Mouse (Mus musculus): Measurements from ENCODE around the gene Wdsub1.
"Not testable (repeated sequence)": the region's sequence is repeated elsewhere in the genome, so short reads cannot be mapped to it uniquely, and the experiment has no call there.

Gene Wdsub1

GRCm38 (mm10) chr2:59881831-59882741 lies at the start of gene Wdsub1:
Gene Wdsub1 (minus strand): TSS chr2:59882591.
- DNase-seq, result peak; percentile 91

- no peak for DNase-seq
These were observed 31.2 kb upstream of the Wdsub1 start for GRCm38 (mm10) chr2:59913610-59914009.

- no peak for DNase-seq
These were observed 25.7 kb upstream of the Wdsub1 start for GRCm38 (mm10) chr2:59908048-59908447.

GRCm38 (mm10) chr2:59904007-59904406 lies 21.6 kb upstream of the Wdsub1 start:
- no peak for DNase-seq

- no peak for DNase-seq
These were observed 16.3 kb upstream of the Wdsub1 start for GRCm38 (mm10) chr2:59898666-59899065.

- no peak for DNase-seq
These were observed 15.7 kb upstream of the Wdsub1 start for GRCm38 (mm10) chr2:59898105-59898504.

GRCm38 (mm10) chr2:59896837-59897236 lies 14.4 kb upstream of the Wdsub1 start:
- no peak for DNase-seq

- DNase-seq, result no peak
These were observed 14.0 kb upstream of the Wdsub1 start for GRCm38 (mm10) chr2:59896400-59896799.

GRCm38 (mm10) chr2:59889699-59890098 lies 7.3 kb upstream of the Wdsub1 start:
- no peak for DNase-seq

GRCm38 (mm10) chr2:59882742-59883281 lies 421 bp upstream of the Wdsub1 start:
- no peak for DNase-seq

GRCm38 (mm10) chr2:59881404-59881803 lies 987 bp downstream of the Wdsub1 start:
- no peak for DNase-seq

- no peak for DNase-seq
These were observed 4.2 kb downstream of the Wdsub1 start for GRCm38 (mm10) chr2:59878221-59878620.

GRCm38 (mm10) chr2:59877335-59877734 lies 5.1 kb downstream of the Wdsub1 start:
- no peak for DNase-seq

- DNase-seq, result no peak
These were observed 5.9 kb downstream of the Wdsub1 start for GRCm38 (mm10) chr2:59876482-59876881.

GRCm38 (mm10) chr2:59870526-59870925 lies 11.9 kb downstream of the Wdsub1 start:
- DNase-seq, result no peak

- DNase-seq, result no peak
These were observed 19.8 kb downstream of the Wdsub1 start for GRCm38 (mm10) chr2:59862618-59863017.

- no peak for DNase-seq
These were observed 28.0 kb downstream of the Wdsub1 start for GRCm38 (mm10) chr2:59854363-59854762.

- DNase-seq, result no peak
These were observed 28.8 kb downstream of the Wdsub1 start for GRCm38 (mm10) chr2:59853543-59853942.

- DNase-seq, result no peak
These were observed 29.5 kb downstream of the Wdsub1 start for GRCm38 (mm10) chr2:59852916-59853315.

- DNase-seq, result not testable (repeated sequence)
These were observed 30.5 kb downstream of the Wdsub1 start for GRCm38 (mm10) chr2:59851885-59852284.

- DNase-seq, result no peak
These were observed 38.5 kb downstream of the Wdsub1 start for GRCm38 (mm10) chr2:59843848-59844247.

GRCm38 (mm10) chr2:59843156-59843555 lies 39.2 kb downstream of the Wdsub1 start:
- DNase-seq, result no peak

GRCm38 (mm10) chr2:59842556-59843008 lies 39.8 kb downstream of the Wdsub1 start:
- no peak for DNase-seq

GRCm38 (mm10) chr2:59841944-59842343 lies 40.4 kb downstream of the Wdsub1 start:
- DNase-seq, result no peak
